Mouse (Mus musculus): ENCODE results near the gene Xrcc2.
"Not testable (repeated sequence)": the region's sequence is repeated elsewhere in the genome, so short reads cannot be mapped to it uniquely, and the experiment has no call there.

Xrcc2 gene

DNA sequence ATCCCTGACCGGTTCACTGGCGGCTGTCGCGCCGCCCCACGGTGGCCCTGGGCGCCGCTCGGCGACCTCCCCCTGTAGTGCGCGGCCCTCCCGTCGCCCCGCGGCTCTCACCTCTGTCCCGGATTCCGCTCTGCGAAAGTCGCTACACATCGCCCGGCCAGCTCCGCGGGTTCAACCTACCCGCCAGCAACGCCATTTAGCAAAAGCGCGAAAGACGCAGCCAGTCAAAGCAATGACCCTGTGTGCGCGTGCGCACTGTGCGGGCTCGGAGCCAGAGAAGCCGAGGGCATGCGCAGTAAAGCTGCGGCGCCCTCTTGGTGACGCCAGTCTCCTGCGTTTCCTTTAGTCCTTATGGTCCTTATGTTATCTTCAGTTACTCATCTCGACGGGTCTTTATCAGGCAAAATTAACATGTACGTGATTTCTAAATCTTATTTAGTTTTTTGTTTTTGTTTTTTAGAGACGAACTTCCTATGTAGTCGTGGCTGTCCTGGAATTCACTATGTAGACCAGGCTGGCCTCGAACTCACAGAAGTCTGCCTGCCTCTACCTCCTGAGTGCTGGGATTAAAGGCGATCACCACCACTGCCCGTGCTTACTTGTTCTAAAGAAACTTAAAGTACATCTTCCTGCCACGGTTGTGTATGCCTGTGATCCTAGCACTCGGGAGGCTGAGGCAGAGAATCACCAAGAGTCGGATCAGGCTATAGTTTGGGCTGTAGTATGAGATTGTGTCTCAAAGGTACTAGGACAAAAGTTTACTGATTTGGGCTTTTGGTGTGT is at the start of gene Xrcc2:
Gene Xrcc2, minus strand, starts transcription at position 259 of the 783 bp plus-strand sequence.
- peak; percentile 96 for DNase-seq (ENCODE audit: low read depth, low spot score)

GRCm38 (mm10) chr5:25754236-25754766 is 48.7 kb upstream of the Xrcc2 start:
- no peak for DNase-seq (ENCODE audit: low read depth, low spot score)

DNA sequence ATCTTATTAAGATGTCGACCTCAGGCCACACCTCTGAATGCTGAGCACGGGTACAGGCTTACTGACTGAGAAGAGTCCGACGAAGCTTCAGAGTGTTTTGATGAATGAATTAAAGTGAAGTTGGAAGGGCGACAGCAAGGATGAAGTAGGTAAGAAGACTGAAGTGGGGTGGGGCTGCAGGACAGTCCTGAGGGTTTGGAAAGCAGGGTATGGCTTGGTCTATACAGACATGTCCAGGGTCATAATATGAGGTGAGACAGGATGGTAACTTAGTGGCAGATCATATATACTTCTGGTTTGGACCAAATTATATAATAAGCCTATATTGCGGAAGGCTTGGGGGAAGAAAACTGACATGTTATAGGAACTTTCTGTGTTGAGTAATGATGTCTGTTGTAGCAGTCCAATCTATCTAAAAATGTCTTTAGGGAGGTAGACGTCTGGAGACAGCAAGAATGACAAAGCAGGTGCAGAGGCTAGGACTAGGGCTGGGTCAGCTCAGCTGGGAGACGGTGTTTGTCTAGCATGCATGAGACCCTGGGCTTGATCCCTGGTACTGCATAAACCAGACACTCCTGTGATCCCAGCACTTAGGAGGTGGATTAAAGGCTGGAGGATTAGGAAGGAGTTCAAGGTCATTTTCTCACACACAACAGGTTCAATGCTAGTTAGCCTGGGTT is 48.1 kb upstream of the Xrcc2 start:
- no peak for DNase-seq (ENCODE audit: low read depth, low spot score)

- no peak for DNase-seq (ENCODE audit: low read depth, low spot score)
Observed at GRCm38 (mm10) chr5:25752862-25753261, 47.2 kb upstream of the Xrcc2 start.

GRCm38 (mm10) chr5:25751552-25751951 is 45.9 kb upstream of the Xrcc2 start:
- no peak for DNase-seq (ENCODE audit: low read depth, low spot score)

GRCm38 (mm10) chr5:25748613-25749012 is 43.0 kb upstream of the Xrcc2 start:
- DNase-seq (ENCODE audit: low read depth, low spot score) = no peak

DNA sequence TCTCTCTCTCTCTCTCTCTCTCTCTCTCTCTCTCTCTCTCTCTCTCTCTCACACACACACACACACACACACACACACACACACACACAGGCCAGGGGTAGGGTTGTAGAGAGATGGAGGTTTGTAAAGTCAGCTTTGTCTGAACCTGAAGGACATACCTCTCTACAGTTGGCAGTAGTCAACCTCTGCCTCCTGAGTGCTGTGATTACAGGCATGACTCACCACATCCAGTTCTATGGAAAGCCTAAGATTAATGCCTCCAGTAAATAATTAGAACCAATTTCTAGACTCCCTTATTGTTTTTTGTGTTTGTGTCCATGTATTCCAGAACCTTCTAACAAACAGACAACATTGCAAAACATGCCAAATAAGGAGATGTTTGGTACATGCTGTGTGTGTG is 42.3 kb upstream of the Xrcc2 start:
- DNase-seq (ENCODE audit: low read depth, low spot score) = no peak

DNA sequence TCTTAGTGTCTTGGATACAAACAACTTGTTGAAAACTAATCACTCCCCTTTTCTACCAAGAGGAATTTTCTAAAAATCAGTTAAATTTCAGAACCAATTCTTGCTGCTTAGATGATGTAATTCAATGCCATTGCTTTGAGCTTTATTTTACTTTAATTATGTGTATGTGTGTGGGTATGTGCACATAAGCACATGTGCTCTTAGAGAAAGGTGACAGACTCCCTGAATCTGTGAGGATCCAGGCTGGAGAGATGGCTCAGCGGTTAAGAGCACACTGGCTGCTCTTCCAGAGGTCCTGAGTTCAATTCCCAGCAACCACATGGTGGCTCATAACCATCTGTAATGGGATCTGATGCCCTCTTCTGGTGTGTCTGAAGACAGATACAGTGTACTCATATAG is 33.3 kb upstream of the Xrcc2 start:
- not testable (repeated sequence) for DNase-seq (ENCODE audit: low read depth, low spot score)

DNA sequence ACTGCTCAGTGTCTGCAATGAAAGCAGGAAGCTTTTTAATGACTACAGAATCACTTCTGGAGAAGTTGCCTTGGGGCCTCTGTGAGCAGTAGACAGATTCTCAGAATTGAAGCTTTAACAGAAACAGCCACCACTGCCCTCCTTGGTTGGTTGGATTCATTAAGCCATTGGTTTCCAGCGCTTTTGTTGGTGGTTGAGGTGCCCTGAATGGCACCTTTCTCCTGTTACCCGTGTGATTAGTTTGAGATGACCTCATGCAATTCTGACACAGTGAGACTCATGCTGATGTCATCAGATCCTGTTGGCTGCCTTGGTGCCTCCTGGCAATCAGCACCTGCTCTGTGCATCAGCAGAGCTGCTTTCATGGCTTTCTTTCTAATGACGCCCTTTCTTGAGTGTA is 32.8 kb upstream of the Xrcc2 start:
- DNase-seq (ENCODE audit: low read depth, low spot score) = no peak

GRCm38 (mm10) chr5:25735861-25736260 is 30.2 kb upstream of the Xrcc2 start:
- no peak for DNase-seq (ENCODE audit: low read depth, low spot score)

DNA sequence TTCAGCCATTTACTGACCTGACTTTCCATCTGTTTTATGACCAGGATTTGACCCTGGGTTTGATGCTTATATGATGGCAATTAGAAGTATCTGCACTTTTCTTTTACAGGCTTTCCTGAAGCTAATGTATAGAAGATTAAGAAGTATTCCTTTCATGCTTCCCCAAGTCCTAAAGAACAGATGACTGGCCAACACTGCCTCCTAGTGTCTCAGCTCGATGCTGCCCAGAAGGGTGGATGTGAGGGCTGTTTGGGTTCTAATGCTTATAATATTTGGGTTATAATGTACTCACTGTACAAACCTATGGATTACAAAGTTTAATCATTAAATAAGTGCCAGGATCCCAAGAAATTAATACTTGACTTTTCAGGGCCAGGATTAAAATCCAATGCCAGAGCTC is 28.7 kb upstream of the Xrcc2 start:
- peak; percentile 25 for DNase-seq (ENCODE audit: low read depth, low spot score)

DNA sequence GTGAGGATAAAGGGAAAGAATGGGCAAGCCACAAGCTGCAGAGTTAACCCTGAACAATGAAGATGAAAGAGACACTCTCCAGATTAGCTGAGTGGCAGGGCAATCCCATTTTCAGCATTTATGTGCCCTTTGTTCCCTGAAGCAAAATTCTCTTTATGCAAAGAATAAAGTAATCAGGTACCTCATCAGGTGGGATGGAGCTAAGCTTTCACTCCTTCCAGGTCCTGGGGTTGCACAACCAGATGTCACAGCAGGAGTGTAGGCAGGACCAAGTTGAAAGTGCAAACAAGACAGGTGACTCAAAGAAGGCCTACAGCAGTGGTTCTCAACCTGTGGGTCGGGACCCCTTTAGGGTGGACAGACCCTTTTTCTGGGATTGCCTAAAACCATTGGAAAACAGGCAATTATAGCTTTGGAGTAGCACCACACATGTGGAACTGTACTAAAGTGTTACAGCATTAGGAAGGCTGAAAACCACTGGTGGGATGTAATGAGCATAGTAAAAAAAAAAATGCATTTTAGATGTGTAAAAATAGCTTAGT is 18.6 kb upstream of the Xrcc2 start:
- DNase-seq (ENCODE audit: low read depth, low spot score) = no peak

DNA sequence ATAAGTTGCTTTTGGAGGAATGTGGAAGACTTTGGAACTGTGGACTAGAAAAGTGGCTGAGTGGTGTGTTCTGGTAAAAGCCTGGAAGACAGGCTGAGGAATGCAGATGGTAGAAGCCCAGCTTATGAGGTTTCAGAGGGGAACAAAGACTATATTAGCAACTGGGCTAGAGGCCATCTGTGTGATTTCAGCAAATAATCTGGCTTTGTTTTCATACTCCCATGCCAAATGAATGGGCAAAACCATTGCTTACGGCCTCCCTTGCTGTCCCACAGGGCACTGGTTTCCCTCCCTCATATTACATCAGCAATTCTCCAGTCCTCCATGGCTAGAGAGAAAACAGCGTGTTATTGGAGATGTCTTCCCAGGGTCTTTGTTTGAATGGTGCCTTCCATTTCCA is 17.4 kb upstream of the Xrcc2 start:
- DNase-seq (ENCODE audit: low read depth, low spot score) = no peak

DNA sequence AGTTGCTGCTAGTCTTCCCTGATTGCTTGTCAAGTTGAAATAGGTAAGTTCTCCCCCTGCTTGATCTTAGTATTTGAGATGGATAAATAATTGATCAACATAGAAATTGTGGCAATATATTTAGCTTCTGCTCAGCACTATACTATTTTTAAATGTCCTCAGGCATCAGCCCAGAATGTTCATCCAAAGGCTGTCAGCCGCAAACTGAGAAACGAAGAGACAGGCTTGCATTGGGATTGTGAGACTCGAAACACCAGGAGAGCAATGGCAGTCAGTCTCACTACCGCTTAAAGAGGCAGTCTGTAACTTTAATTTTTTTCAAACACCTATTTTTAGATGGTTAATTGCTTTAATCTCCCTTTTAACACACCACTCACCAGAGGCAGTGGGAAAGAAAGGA is 13.8 kb upstream of the Xrcc2 start:
- no peak for DNase-seq (ENCODE audit: low read depth, low spot score)

- peak; percentile 24 for DNase-seq (ENCODE audit: low read depth, low spot score)
Observed at GRCm38 (mm10) chr5:25713001-25713706, 7.5 kb upstream of the Xrcc2 start.

GRCm38 (mm10) chr5:25704702-25705566 is 691 bp downstream of the Xrcc2 start:
- DNase-seq (ENCODE audit: low read depth, low spot score) = no peak

DNA sequence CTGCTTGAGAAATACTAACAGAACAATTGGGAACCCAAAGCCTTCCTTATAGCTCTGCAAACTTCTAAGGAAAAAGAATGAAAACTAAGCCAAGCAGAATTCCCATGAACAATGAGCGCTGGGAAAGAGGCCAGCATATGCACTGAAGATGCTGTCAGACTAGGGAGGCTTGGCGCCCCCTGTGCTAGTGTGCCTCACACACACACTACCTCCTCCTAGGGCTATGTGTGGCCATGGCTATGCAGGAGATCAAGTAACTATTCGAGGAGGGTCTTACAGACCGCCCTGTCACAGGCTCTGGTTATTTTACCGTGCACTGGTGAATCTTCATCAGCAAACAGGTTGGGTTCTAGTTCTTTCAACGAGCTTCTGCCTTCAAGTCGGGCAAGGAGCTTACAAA is 7.7 kb downstream of the Xrcc2 start:
- DNase-seq (ENCODE audit: low read depth, low spot score) = no peak

GRCm38 (mm10) chr5:25696256-25696655 is 9.4 kb downstream of the Xrcc2 start:
- DNase-seq (ENCODE audit: low read depth, low spot score) = no peak

GRCm38 (mm10) chr5:25695786-25696185 is 9.8 kb downstream of the Xrcc2 start:
- DNase-seq (ENCODE audit: low read depth, low spot score) = no peak

- DNase-seq (ENCODE audit: low read depth, low spot score) = no peak
Observed at GRCm38 (mm10) chr5:25671696-25672520, 33.7 kb downstream of the Xrcc2 start.
